Mouse (Mus musculus): ENCODE results near the gene Tmem232.

DNA sequence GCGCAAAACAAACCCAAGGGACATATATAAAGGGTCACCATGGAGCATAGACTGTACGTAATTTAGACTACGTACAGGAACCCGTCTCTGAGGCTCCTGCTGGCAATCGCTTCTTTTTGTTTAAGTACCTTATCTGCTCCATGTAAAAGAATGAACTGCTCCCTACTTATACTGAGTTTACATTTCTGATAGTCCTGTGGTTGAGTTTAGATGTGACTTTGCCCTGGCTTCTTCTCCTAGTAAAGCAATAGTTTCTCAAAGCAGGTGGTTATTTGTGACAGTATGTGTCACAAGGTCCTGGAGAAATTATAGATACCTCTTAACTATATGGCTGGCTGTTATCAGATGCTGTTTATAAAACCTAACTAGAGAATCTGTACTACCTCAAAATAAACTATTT is 40.9 kb upstream of the Tmem232 start:
- TF ChIP-seq ZNF384 (IDR thresholded peaks at IDR 0.05; ENCODE audit: low read depth, low read length) (no peak), ZMIZ1 (IDR thresholded peaks at IDR 0.05; ENCODE audit: low read depth, low read length) (no peak), CTCF (conservative IDR thresholded peaks at IDR 0.05 in 1 of 2, IDR thresholded peaks at IDR 0.05 in 1 of 2; ENCODE audit: low read depth in 2 of 2, low read length in 2 of 2) (no peak), CHD1 (IDR thresholded peaks at IDR 0.05; ENCODE audit: low read depth, low read length) (no peak), MXI1 (IDR thresholded peaks at IDR 0.05; ENCODE audit: low read depth, low read length) (no peak), NELFE (IDR thresholded peaks at IDR 0.05; ENCODE audit: low read depth, low read length) (no peak), SIN3A (IDR thresholded peaks at IDR 0.05; ENCODE audit: low read length) (no peak), POLR2A (IDR thresholded peaks at IDR 0.05; ENCODE audit: low read depth, low read length) (no peak), BHLHE40 (IDR thresholded peaks at IDR 0.05; ENCODE audit: low read depth, low read length) (no peak), KAT2A (IDR thresholded peaks at IDR 0.05; ENCODE audit: insufficient replicate concordance, low read length) (no peak)

All from CH12.LX (cell line).